Mouse (Mus musculus): ENCODE measurements around the gene Grap2. TPM values are rescaled to one million over a fixed set of nuclear protein-coding genes. Genes with fewer than 3 reads are reported as not detected.
"Not testable (repeated sequence)": the region's sequence is repeated elsewhere in the genome, so short reads cannot be mapped to it uniquely, and the experiment has no call there.

The Grap2 gene
- polyA plus RNA-seq, 1 experiment: 0.25 TPM

GRCm38 (mm10) chr15:80575817-80576370, 3.5 kb downstream of the Grap2 start:
- TF ChIP-seq POLR2A (IDR thresholded peaks at IDR 0.05; ENCODE audit: extremely low read depth, insufficient read depth, low read length) (no peak), CTCF (IDR thresholded peaks at IDR 0.05; ENCODE audit: extremely low read depth, insufficient read depth, low read length) (no peak)
- H3K27ac ChIP-seq (ENCODE audit: insufficient read depth, low read length): no peak overlapping the region
- no peak overlapping the region for H3K4me3 ChIP-seq (ENCODE audit: insufficient read depth, low read length)
- H3K4me1 ChIP-seq (ENCODE audit: control insufficient read depth, insufficient read depth, low read length): no peaks in the 10 kb centered on the region

- Histone ChIP-seq H3K27ac (ENCODE audit: insufficient read depth, low read length) (no peak overlapping the region), H3K4me1 (ENCODE audit: control insufficient read depth, insufficient read depth, low read length) (no peaks in the 10 kb centered on the region), H3K4me3 (ENCODE audit: insufficient read depth, low read length) (no peak overlapping the region)
- no peak for TF ChIP-seq CTCF (IDR thresholded peaks at IDR 0.05; ENCODE audit: extremely low read depth, insufficient read depth, low read length)
- TF ChIP-seq POLR2A (IDR thresholded peaks at IDR 0.05; ENCODE audit: extremely low read depth, insufficient read depth, low read length): no peak
Measured at GRCm38 (mm10) chr15:80576415-80576994, 4.1 kb downstream of the Grap2 start.

GRCm38 (mm10) chr15:80577166-80577960, 5.0 kb downstream of the Grap2 start:
- Histone ChIP-seq H3K4me3 (ENCODE audit: insufficient read depth, low read length) (no peak overlapping the region), H3K4me1 (ENCODE audit: control insufficient read depth, insufficient read depth, low read length) (no peaks in the 10 kb centered on the region), H3K27ac (ENCODE audit: insufficient read depth, low read length) (no peak overlapping the region)
- TF ChIP-seq POLR2A (IDR thresholded peaks at IDR 0.05; ENCODE audit: extremely low read depth, insufficient read depth, low read length) (no peak), CTCF (IDR thresholded peaks at IDR 0.05; ENCODE audit: extremely low read depth, insufficient read depth, low read length) (no peak)

GRCm38 (mm10) chr15:80579121-80579520, 6.7 kb downstream of the Grap2 start:
- H3K4me3 ChIP-seq (ENCODE audit: insufficient read depth, low read length): no peak overlapping the region
- no peak overlapping the region for H3K27ac ChIP-seq (ENCODE audit: insufficient read depth, low read length)
- TF ChIP-seq CTCF (IDR thresholded peaks at IDR 0.05; ENCODE audit: extremely low read depth, insufficient read depth, low read length): no peak
- TF ChIP-seq POLR2A (IDR thresholded peaks at IDR 0.05; ENCODE audit: extremely low read depth, insufficient read depth, low read length): no peak
- no peaks in the 10 kb centered on the region for H3K4me1 ChIP-seq (ENCODE audit: control insufficient read depth, insufficient read depth, low read length)

- not testable (repeated sequence) for H3K27ac ChIP-seq (ENCODE audit: insufficient read depth, low read length); H3K4me1 ChIP-seq (ENCODE audit: control insufficient read depth, insufficient read depth, low read length); H3K4me3 ChIP-seq (ENCODE audit: insufficient read depth, low read length)
Measured at GRCm38 (mm10) chr15:80580585-80580984, 8.2 kb downstream of the Grap2 start.

GRCm38 (mm10) chr15:80582581-80583495, 10.4 kb downstream of the Grap2 start:
- no peak overlapping the region for H3K27ac ChIP-seq (ENCODE audit: insufficient read depth, low read length)
- TF ChIP-seq POLR2A (IDR thresholded peaks at IDR 0.05; ENCODE audit: extremely low read depth, insufficient read depth, low read length) (no peak), CTCF (IDR thresholded peaks at IDR 0.05; ENCODE audit: extremely low read depth, insufficient read depth, low read length) (no peak)
- no peak overlapping the region for H3K4me3 ChIP-seq (ENCODE audit: insufficient read depth, low read length)
- H3K4me1 ChIP-seq (ENCODE audit: control insufficient read depth, insufficient read depth, low read length): no peaks in the 10 kb centered on the region

GRCm38 (mm10) chr15:80586296-80586695, 13.9 kb downstream of the Grap2 start:
- Histone ChIP-seq H3K27ac (ENCODE audit: insufficient read depth, low read length) (no peak overlapping the region), H3K4me1 (ENCODE audit: control insufficient read depth, insufficient read depth, low read length) (no peaks in the 10 kb centered on the region), H3K4me3 (ENCODE audit: insufficient read depth, low read length) (no peak overlapping the region)
- TF ChIP-seq POLR2A (IDR thresholded peaks at IDR 0.05; ENCODE audit: extremely low read depth, insufficient read depth, low read length) (no peak), CTCF (IDR thresholded peaks at IDR 0.05; ENCODE audit: extremely low read depth, insufficient read depth, low read length) (no peak)

- H3K4me3 ChIP-seq (ENCODE audit: insufficient read depth, low read length): no peak overlapping the region
- no peaks in the 10 kb centered on the region for H3K4me1 ChIP-seq (ENCODE audit: control insufficient read depth, insufficient read depth, low read length)
- no peak overlapping the region for H3K27ac ChIP-seq (ENCODE audit: insufficient read depth, low read length)
- TF ChIP-seq CTCF (IDR thresholded peaks at IDR 0.05; ENCODE audit: extremely low read depth, insufficient read depth, low read length) (no peak), POLR2A (IDR thresholded peaks at IDR 0.05; ENCODE audit: extremely low read depth, insufficient read depth, low read length) (no peak)
Measured at GRCm38 (mm10) chr15:80590641-80591040, 18.2 kb downstream of the Grap2 start.

- H3K4me3 ChIP-seq (ENCODE audit: insufficient read depth, low read length): no peak overlapping the region
- H3K4me1 ChIP-seq (ENCODE audit: control insufficient read depth, insufficient read depth, low read length): no peaks in the 10 kb centered on the region
- TF ChIP-seq CTCF (IDR thresholded peaks at IDR 0.05; ENCODE audit: extremely low read depth, insufficient read depth, low read length) (no peak), POLR2A (IDR thresholded peaks at IDR 0.05; ENCODE audit: extremely low read depth, insufficient read depth, low read length) (no peak)
Measured at GRCm38 (mm10) chr15:80592737-80593136, 20.3 kb downstream of the Grap2 start.

More at GRCm38 (mm10) chr15:80592737-80593136, 20.3 kb downstream of the Grap2 start:
- H3K27ac ChIP-seq (ENCODE audit: insufficient read depth, low read length): no peak overlapping the region
